Mouse (Mus musculus) heart, embryonic 11.5 days (tissue): Measurements from ENCODE around the gene Olfr851. TPM values are rescaled to one million over a fixed set of nuclear protein-coding genes. Genes with fewer than 3 reads are reported as not detected.

Experiments used
- ATAC-seq: fragments of 200-750 bp; cut with Nextera tagmentation; replicated peaks from 2 replicates; pipeline ENCODE4 v1.8.0; 2017; ENCODE audit warnings: moderate library complexity; ENCODE audit not compliant: insufficient number of reproducible peaks, low FRiP score, low TSS enrichment
- H3K27ac ChIP-seq: fragments of 300-500 bp; sonication (generic); 2 replicates; pipeline ENCODE4 v1.5.1; 2014; ENCODE audit warnings: mild to moderate bottlenecking, low read depth, low read length
- H3K27me3 ChIP-seq: fragments of 300-500 bp; sonication (generic); 2 replicates; pipeline ENCODE4 v1.6.1; 2014; ENCODE audit warnings: mild to moderate bottlenecking, low read length, mixed read lengths; ENCODE audit not compliant: control insufficient read depth, insufficient read depth
- H3K36me3 ChIP-seq: fragments of 300-500 bp; sonication (generic); 2 replicates; pipeline ENCODE4 v1.6.1; 2014; ENCODE audit warnings: mild to moderate bottlenecking, low read length, moderate library complexity, mixed read lengths; ENCODE audit not compliant: control insufficient read depth, insufficient read depth
- H3K4me1 ChIP-seq: fragments of 300-500 bp; sonication (generic); 2 replicates; pipeline ENCODE4 v1.6.1; 2014; ENCODE audit warnings: low read length; ENCODE audit not compliant: control insufficient read depth, insufficient read depth
- H3K4me2 ChIP-seq: fragments of 300-500 bp; sonication (generic); 2 replicates; pipeline ENCODE4 v1.6.1; 2014; ENCODE audit warnings: mild to moderate bottlenecking, moderate library complexity
- H3K4me3 ChIP-seq: fragments of 300-500 bp; sonication (generic); 2 replicates; pipeline ENCODE4 v1.5.1; 2014; ENCODE audit warnings: low read depth, low read length
- H3K9ac ChIP-seq: fragments of 300-500 bp; sonication (generic); 2 replicates; pipeline ENCODE4 v1.6.1; 2014; ENCODE audit warnings: mild to moderate bottlenecking, low read depth, low read length, moderate library complexity
- H3K9me3 ChIP-seq: fragments of 300-500 bp; sonication (generic); replicated peaks from 2 replicates; pipeline ENCODE4 v1.6.1; 2016; ENCODE audit warnings: low read length; ENCODE audit not compliant: control insufficient read depth
- WGBS: fragments of 180-500 bp; shearing (Covaris S2); extraction: QIAGEN DNeasy Blood & Tissue Kit; methylation state at CpG from one replicate; pipeline ENCODE4 v1.1.7; 2014; ENCODE audit not compliant: insufficient replicate concordance; 5-methylcytosine and 5-hydroxymethylcytosine counted together
- polyA plus RNA-seq: library from polyadenylated mRNA; unstranded; fragments of >200 nt; fragmentation: Nextera tagmentation; extraction: Ambion mirVana; gene quantifications from 2 replicates; pipeline ENCODE4 v1.2.1, GENCODE M21; 2014

Olfr851 gene
- not detected in 2 replicates for polyA plus RNA-seq

GRCm38 (mm10) chr9:19492995-19493394, at the start of gene Olfr851:
TSS of gene Olfr851 (plus strand) at chr9:19493295.
- ATAC-seq, result no peak
- Histone ChIP-seq H3K4me3 (no peak within 1 kb of the TSS), H3K27ac (no peak within 1 kb of the TSS), H3K27me3 (no peaks in the 10 kb centered on the region), H3K9me3 (0 out of 2 replicates have a peak, but pooled peaks cover 2% of the 10 kb centered on the region), H3K9ac (no peak within 1 kb of the TSS), H3K36me3 (no peaks in the 10 kb centered on the region), H3K4me2 (no peak within 1 kb of the TSS), H3K4me1 (no peaks in the 10 kb centered on the region)

DNA sequence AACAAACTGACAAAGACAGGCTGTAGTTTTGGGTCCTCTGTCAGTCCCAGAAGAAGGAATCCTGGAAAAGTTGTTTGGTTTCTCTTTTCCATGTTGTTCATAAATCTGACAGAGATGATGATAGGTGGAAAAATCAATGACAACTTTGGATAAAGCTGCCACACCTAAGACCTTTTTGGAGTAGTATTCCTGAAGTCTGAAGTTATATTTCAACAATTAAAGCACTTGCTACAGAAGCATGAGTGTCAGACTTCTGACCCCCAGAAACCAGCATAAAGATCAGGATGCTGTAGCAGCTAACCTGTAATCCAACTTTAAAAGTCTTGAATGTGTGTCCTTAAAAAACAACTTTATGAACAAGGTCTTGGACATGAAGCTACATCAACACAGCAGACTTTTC, 14.9 kb upstream of the Olfr851 start, which contains the start of gene Olfr850:
Olfr850 (minus strand) TSS at position 101 of the 400 bp plus-strand sequence.
- Histone ChIP-seq H3K9me3 (no peaks in the 10 kb centered on the region), H3K36me3 (no peaks in the 10 kb centered on the region), H3K4me3 (no peak within 1 kb of the TSS), H3K4me2 (no peak within 1 kb of the TSS), H3K4me1 (no peaks in the 10 kb centered on the region), H3K27ac (no peak within 1 kb of the TSS), H3K9ac (no peak within 1 kb of the TSS), H3K27me3 (no peaks in the 10 kb centered on the region)
- no peak for ATAC-seq

- H3K4me3 ChIP-seq, result no peak within 1 kb of the TSS
- peaks cover 7% of the 10 kb centered on the region for H3K9me3 ChIP-seq
- no peak within 1 kb of the TSS for H3K9ac ChIP-seq
- H3K4me1 ChIP-seq, result no peaks in the 10 kb centered on the region
- H3K27me3 ChIP-seq, result no peaks in the 10 kb centered on the region
- H3K4me2 ChIP-seq, result no peak within 1 kb of the TSS
- no peak for ATAC-seq
- no peak within 1 kb of the TSS for H3K27ac ChIP-seq
- WGBS, result 69% methylated on average over 1 of the region's 1 CpGs
- no peaks in the 10 kb centered on the region for H3K36me3 ChIP-seq
Observed at GRCm38 (mm10) chr9:19540976-19541375, 47.9 kb downstream of the Olfr851 start, which contains the start of gene Olfr853. TSS of gene Olfr853 (minus strand) at chr9:19541076.

Other genes with a start within 250 kb of the Olfr851 start
- gene Olfr843, start 241.3 kb upstream of the Olfr851 start, polyA plus RNA-seq, result not detected in 2 replicates
- gene Olfr844, start 176.9 kb upstream of the Olfr851 start, polyA plus RNA-seq, result not detected in 2 replicates
- not detected in 2 replicates for gene Olfr845, start 156.8 kb upstream of the Olfr851 start, polyA plus RNA-seq
- not detected in 2 replicates for gene Olfr846, start 129.3 kb upstream of the Olfr851 start, polyA plus RNA-seq
- not detected in 2 replicates for gene Olfr847, start 114.6 kb upstream of the Olfr851 start, polyA plus RNA-seq
- not detected in 2 replicates for gene Olfr849, start 53.0 kb upstream of the Olfr851 start, polyA plus RNA-seq
- gene Olfr850, start 15.0 kb upstream of the Olfr851 start, polyA plus RNA-seq, result not detected in 2 replicates
- gene Olfr853, start 47.8 kb downstream of the Olfr851 start, polyA plus RNA-seq, result not detected in 2 replicates
- not detected in 2 replicates for gene Olfr854, start 74.1 kb downstream of the Olfr851 start, polyA plus RNA-seq
- gene Olfr855, start 89.3 kb downstream of the Olfr851 start, polyA plus RNA-seq, result not detected in 2 replicates
- 21.0 and 25.7 TPM in 2 replicates for gene Zfp317, start 128.8 kb downstream of the Olfr851 start, polyA plus RNA-seq
- not detected in 2 replicates for gene Olfr857, start 216.1 kb downstream of the Olfr851 start, polyA plus RNA-seq